Mouse (Mus musculus): ENCODE measurements around the gene Esyt3. TPM values are rescaled to one million over a fixed set of nuclear protein-coding genes. Genes with fewer than 3 reads are reported as not detected.

Esyt3 gene
- polyA plus RNA-seq, 1 experiment: 0.24 TPM

Other genes with a start within 250 kb of the Esyt3 start
- gene Pik3cb, start 217.9 kb downstream of the Esyt3 start, polyA plus RNA-seq (2012; rRNA removed): 2.5 and 3.4 TPM in 2 replicates
- gene Faiml, start 121.3 kb downstream of the Esyt3 start, polyA plus RNA-seq (2012; rRNA removed): not detected in 2 replicates
- 2.0 and 2.2 TPM in 2 replicates for gene Cep70, start 115.2 kb downstream of the Esyt3 start, polyA plus RNA-seq (2012; rRNA removed)
- gene Mras, start 78.8 kb upstream of the Esyt3 start, polyA plus RNA-seq (2012; rRNA removed): 4.7 and 4.9 TPM in 2 replicates
- 0.32 and 0.37 TPM in 2 replicates for gene Nme9, start 92.9 kb upstream of the Esyt3 start, polyA plus RNA-seq (2012; rRNA removed)
- 10.6 and 15.4 TPM in 2 replicates for gene Armc8, start 210.3 kb upstream of the Esyt3 start, polyA plus RNA-seq (2012; rRNA removed)
- 6.0 and 9.3 TPM in 2 replicates for gene Dbr1, start 217.2 kb upstream of the Esyt3 start, polyA plus RNA-seq (2012; rRNA removed)

Data from large intestine, adult 2 months (tissue).